11 mouse cellular contexts compared by ENCODE assay signal in genomic region chr1:51199088-51199830, GRCm38 (mm10).
DNase-seq lines count a peak whose midpoint lies in the region; ATAC-seq and TF ChIP-seq lines count a peak whose summit lies in the region.
"Had no signal": no experiment of that assay in that cellular context is flagged by ENCODE, and none has a peak within 500 bp of the region (broad histone marks: within the 10 kb centered on the region; RNA-seq: fewer than 3 reads in every experiment).

No protein-coding gene starts in this region.

- DNase-seq in brain, embryonic 14.5 days (ENCODE audit: low read depth): peak; percentile 40
- peak; percentile 19 for DNase-seq in cerebellum, adult 9-11 months
- DNase-seq in layer of hippocampus, adult 2 months (ENCODE audit: low spot score in 2 of 2): peak; percentile 72 to 88
- DNase-seq in left cerebral cortex, postnatal 25 days (ENCODE audit: low spot score in 2 of 2): peak; percentile 75 to 96
- DNase-seq: lung, adult 2 months had no signal

- H3K9ac ChIP-seq in kidney, embryonic 15.5 days: no peak overlapping the region
- no peak overlapping the region for H3K9ac ChIP-seq in liver, embryonic 12.5 days
- H3K9ac ChIP-seq: embryonic facial prominence, embryonic 15.5 days; hindbrain, embryonic 14.5 days; midbrain, embryonic 13.5 days had no signal

- ATAC-seq in monocyte, adult 5-6 weeks (replicated peaks; ENCODE audit: insufficient number of reproducible peaks, low FRiP score, low TSS enrichment, poor library complexity, severe bottlenecking): no peak
- ATAC-seq in kidney, embryonic 15.5 days (replicated peaks; ENCODE audit: low FRiP score): no peak
- ATAC-seq in liver, embryonic 12.5 days: no peak
- ATAC-seq: midbrain, embryonic 13.5 days had no signal

- H3K9me3 ChIP-seq in kidney, embryonic 15.5 days (replicated peaks): no peaks in the 10 kb centered on the region
- no peaks in the 10 kb centered on the region for H3K9me3 ChIP-seq in liver, embryonic 12.5 days (replicated peaks)
- H3K9me3 ChIP-seq: embryonic facial prominence, embryonic 15.5 days; midbrain, embryonic 13.5 days had no signal

- peak overlapping the region; percentile 85 for H3K27ac ChIP-seq in layer of hippocampus, adult 2 months
- no peak overlapping the region for H3K27ac ChIP-seq in kidney, embryonic 15.5 days
- H3K27ac ChIP-seq in liver, embryonic 12.5 days: no peak overlapping the region
- H3K27ac ChIP-seq: embryonic facial prominence, embryonic 15.5 days; hindbrain, embryonic 14.5 days; midbrain, embryonic 13.5 days had no signal

- no peak overlapping the region for H3K4me3 ChIP-seq in layer of hippocampus, adult 2 months
- no peak overlapping the region for H3K4me3 ChIP-seq in kidney, embryonic 15.5 days (replicated peaks)
- H3K4me3 ChIP-seq in liver, embryonic 12.5 days: no peak overlapping the region
- H3K4me3 ChIP-seq: embryonic facial prominence, embryonic 15.5 days; midbrain, embryonic 13.5 days had no signal

- intact Hi-C loops in left cerebral cortex, postnatal 25 days (cut with DNase I): loop anchor here (2.0 to 10.0 kb wide), 4 partner anchors 68 to 234 kb away; no protein-coding TSS in a partner anchor

- no peak for TF ChIP-seq POLR2A in brain, embryonic 14.5 days (IDR thresholded peaks at IDR 0.05; ENCODE audit: borderline replicate concordance, extremely low read depth, insufficient read depth, insufficient read length, poor library complexity, severe bottlenecking)

- H3K27me3 ChIP-seq in kidney, embryonic 15.5 days: no peaks in the 10 kb centered on the region
- no peaks in the 10 kb centered on the region for H3K27me3 ChIP-seq in liver, embryonic 12.5 days (replicated peaks)
- H3K27me3 ChIP-seq: embryonic facial prominence, embryonic 15.5 days; midbrain, embryonic 13.5 days had no signal

- no peak overlapping the region for H3K4me2 ChIP-seq in kidney, embryonic 15.5 days
- no peak overlapping the region for H3K4me2 ChIP-seq in liver, embryonic 12.5 days
- H3K4me2 ChIP-seq: embryonic facial prominence, embryonic 15.5 days; hindbrain, embryonic 14.5 days; midbrain, embryonic 13.5 days had no signal

- no peaks in the 10 kb centered on the region for H3K36me3 ChIP-seq in kidney, embryonic 15.5 days
- H3K36me3 ChIP-seq in liver, embryonic 12.5 days: no peaks in the 10 kb centered on the region
- H3K36me3 ChIP-seq: embryonic facial prominence, embryonic 15.5 days; midbrain, embryonic 13.5 days had no signal

- 83% methylated on average over 11 of the region's 11 CpGs for WGBS in kidney, embryonic 15.5 days
- 68% methylated on average over 11 of the region's 11 CpGs for WGBS in liver, embryonic 12.5 days (ENCODE audit: insufficient replicate concordance)

- no peaks in the 10 kb centered on the region for H3K4me1 ChIP-seq in kidney, embryonic 15.5 days
- no peaks in the 10 kb centered on the region for H3K4me1 ChIP-seq in liver, embryonic 12.5 days
- H3K4me1 ChIP-seq: embryonic facial prominence, embryonic 15.5 days; midbrain, embryonic 13.5 days had no signal

- no peak for TF ChIP-seq CTCF in brain, embryonic 14.5 days (IDR thresholded peaks at IDR 0.05; ENCODE audit: borderline replicate concordance, extremely low read depth, insufficient read depth, insufficient read length)
- no peak for TF ChIP-seq CTCF in layer of hippocampus, adult 2 months (conservative IDR thresholded peaks at IDR 0.05)

Comparison
In these comparisons a context has a peak if more than half of its experiments do, and no peak if none do; other contexts are left out.
1. DNase-seq: peak in every context shown above with its lines; median percentile 86 in left cerebral cortex, postnatal 25 days; 80 in layer of hippocampus, adult 2 months; 40 in brain, embryonic 14.5 days; 19 in cerebellum, adult 9-11 months.